Mouse (Mus musculus) liver, embryonic 16.5 days (tissue): ENCODE measurements at regions not wholly inside any gene's neighbourhood (a gene's known extent, or its start where the extent isn't known, plus 50 kb on each side); places are given as distances from the start of the nearest gene placed in this dataset.
A peak's percentile ranks its signal among the peaks of the same experiment; 100 is the strongest.

Experiments
- ATAC-seq: fragments of 200-750 bp; cut with Nextera tagmentation; 2 replicates; pipeline ENCODE4 v1.8.0; 2017; ENCODE audit warnings: low read depth, mild to moderate bottlenecking, moderate number of reproducible peaks, moderate library complexity
- H3K27ac ChIP-seq: fragments of 300-500 bp; sonication (generic); 2 replicates; pipeline ENCODE4 v1.5.1; 2014; ENCODE audit warnings: mild to moderate bottlenecking, low read length
- H3K27me3 ChIP-seq: fragments of 300-500 bp; sonication (generic); 2 replicates; pipeline ENCODE4 v1.6.1; 2014; ENCODE audit warnings: low read depth, low read length, mixed read lengths; ENCODE audit not compliant: control insufficient read depth, insufficient read depth
- H3K36me3 ChIP-seq: fragments of 300-500 bp; sonication (generic); 2 replicates; pipeline ENCODE4 v1.6.1; 2014; ENCODE audit warnings: mild to moderate bottlenecking; ENCODE audit not compliant: control insufficient read depth, insufficient read depth
- H3K4me1 ChIP-seq: fragments of 300-500 bp; sonication (generic); 2 replicates; pipeline ENCODE4 v1.6.1; 2014; ENCODE audit warnings: low read depth, low read length, mixed read lengths; ENCODE audit not compliant: control insufficient read depth
- H3K4me2 ChIP-seq: fragments of 300-500 bp; sonication (generic); 2 replicates; pipeline ENCODE4 v1.6.1; 2014; ENCODE audit warnings: low read depth, low read length, mixed read lengths
- H3K4me3 ChIP-seq: fragments of 300-500 bp; sonication (generic); 2 replicates; pipeline ENCODE4 v1.5.1; 2014; ENCODE audit warnings: low read depth, mild to moderate bottlenecking, low read length
- H3K9ac ChIP-seq: fragments of 300-500 bp; sonication (generic); 2 replicates; pipeline ENCODE4 v1.6.1; 2014; ENCODE audit warnings: low read depth, low read length
- H3K9me3 ChIP-seq: fragments of 300-500 bp; sonication (generic); replicated peaks from 2 replicates; pipeline ENCODE4 v1.6.1; 2016; ENCODE audit warnings: low read length; ENCODE audit not compliant: control insufficient read depth
- WGBS: fragments of 180-500 bp; shearing (Covaris S2); extraction: QIAGEN DNeasy Blood & Tissue Kit; methylation state at CpG from one replicate; pipeline ENCODE4 v1.1.7; 2014; ENCODE audit not compliant: insufficient replicate concordance; 5-methylcytosine and 5-hydroxymethylcytosine counted together

- H3K4me3 ChIP-seq = no peak overlapping the region
- no peak for ATAC-seq
- no peak overlapping the region for H3K9ac ChIP-seq
- 53% methylated on average over 3 of the region's 3 CpGs for WGBS
- H3K27ac ChIP-seq = no peak overlapping the region
- no peak overlapping the region for H3K4me2 ChIP-seq
- no peaks in the 10 kb centered on the region for H3K27me3 ChIP-seq
- no peaks in the 10 kb centered on the region for H3K36me3 ChIP-seq
- H3K4me1 ChIP-seq = no peaks in the 10 kb centered on the region
- no peaks in the 10 kb centered on the region for H3K9me3 ChIP-seq
These were observed 68.8 kb upstream of the Col8a1 start for GRCm38 (mm10) chr16:57823329-57823728.

- no peaks in the 10 kb centered on the region for H3K4me1 ChIP-seq
- H3K27ac ChIP-seq = no peak overlapping the region
- H3K27me3 ChIP-seq = no peaks in the 10 kb centered on the region
- H3K36me3 ChIP-seq = no peaks in the 10 kb centered on the region
- H3K4me2 ChIP-seq = no peak overlapping the region
- no peak overlapping the region for H3K9ac ChIP-seq
- no peak overlapping the region for H3K4me3 ChIP-seq
- no peak for ATAC-seq
- H3K9me3 ChIP-seq = no peaks in the 10 kb centered on the region
These were observed 90.9 kb upstream of the Col8a1 start for GRCm38 (mm10) chr16:57845416-57845815.

DNA sequence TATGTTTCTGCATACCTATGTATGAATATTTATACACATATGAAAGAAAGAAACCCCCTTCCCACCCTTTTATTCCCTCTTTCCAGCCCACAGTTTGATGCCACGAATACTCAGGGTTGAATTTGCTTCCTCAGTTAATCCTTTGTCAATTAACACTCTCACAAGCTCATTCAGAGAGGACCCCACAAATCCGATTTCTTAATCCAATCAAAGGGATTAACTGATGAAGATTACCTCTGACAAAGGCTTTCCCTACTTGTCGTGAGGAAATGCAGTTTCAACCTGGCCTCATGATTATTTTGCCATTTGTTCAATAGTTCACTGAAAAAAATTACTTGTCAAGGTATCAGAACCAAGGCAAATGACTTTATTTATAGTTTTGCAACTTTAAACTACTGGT is 91.8 kb upstream of the Col8a1 start:
- Histone ChIP-seq H3K9ac (no peak overlapping the region), H3K4me1 (no peaks in the 10 kb centered on the region), H3K4me3 (no peak overlapping the region), H3K27me3 (no peaks in the 10 kb centered on the region), H3K9me3 (no peaks in the 10 kb centered on the region), H3K27ac (no peak overlapping the region), H3K4me2 (no peak overlapping the region), H3K36me3 (no peaks in the 10 kb centered on the region)
- WGBS = 24% methylated on average over 3 of the region's 3 CpGs
- no peak for ATAC-seq

DNA sequence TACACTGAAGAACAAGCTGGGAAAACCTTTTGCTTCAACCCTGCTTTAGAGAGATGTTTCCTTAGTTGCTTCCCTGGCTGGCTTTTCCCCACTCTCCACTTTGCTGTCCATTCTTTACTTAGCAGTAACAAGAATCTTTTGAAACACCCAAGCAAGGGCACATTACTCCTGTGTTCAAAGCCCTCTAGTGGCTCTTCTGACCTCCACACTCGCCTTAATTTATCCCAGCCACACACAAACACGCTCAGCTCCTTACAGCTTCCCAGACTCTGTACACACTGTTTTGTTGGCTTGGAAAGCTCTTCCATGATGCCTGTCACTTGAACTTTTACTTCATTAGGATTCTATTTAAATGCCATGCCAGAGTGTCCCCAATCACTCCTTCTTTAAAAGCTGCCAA is 97.3 kb upstream of the Col8a1 start:
- Histone ChIP-seq H3K9ac (no peak overlapping the region), H3K36me3 (no peaks in the 10 kb centered on the region), H3K4me3 (no peak overlapping the region), H3K4me2 (no peak overlapping the region), H3K27me3 (no peaks in the 10 kb centered on the region), H3K27ac (no peak overlapping the region), H3K9me3 (no peaks in the 10 kb centered on the region), H3K4me1 (no peaks in the 10 kb centered on the region)
- WGBS = 51% methylated on average over 2 of the region's 2 CpGs
- ATAC-seq = no peak

DNA sequence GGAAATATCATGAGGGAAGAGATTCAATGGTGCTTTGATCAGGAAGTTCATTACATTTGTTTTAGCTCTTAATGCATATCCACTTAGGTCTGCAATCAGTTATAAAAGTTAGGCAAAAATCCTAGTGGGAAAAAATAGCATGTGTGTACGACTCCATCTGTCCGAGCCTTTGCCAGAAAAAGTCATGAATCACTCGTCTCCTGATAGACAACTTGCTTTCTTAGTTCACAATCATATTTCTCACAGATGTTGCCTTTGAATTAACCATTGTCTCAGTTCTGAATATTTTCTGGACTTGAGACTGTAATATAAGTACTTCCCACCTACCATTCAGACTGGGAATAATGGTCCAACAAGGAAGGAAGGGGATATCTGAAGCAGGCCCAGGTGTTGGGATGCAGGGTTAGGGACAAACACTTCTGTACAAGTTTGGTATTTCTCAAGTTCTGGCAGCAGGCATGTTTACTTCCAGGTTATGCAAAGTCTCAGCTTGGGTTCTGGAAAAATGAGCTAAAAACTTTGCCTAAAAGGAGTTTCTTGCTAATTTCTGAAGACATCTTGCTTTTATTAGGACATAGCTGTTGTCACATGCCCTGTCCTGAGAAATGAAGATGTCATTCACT is 98.4 kb upstream of the Col8a1 start:
- no peaks in the 10 kb centered on the region for H3K9me3 ChIP-seq
- H3K9ac ChIP-seq = no peak overlapping the region
- no peak overlapping the region for H3K4me3 ChIP-seq
- no peaks in the 10 kb centered on the region for H3K36me3 ChIP-seq
- no peaks in the 10 kb centered on the region for H3K4me1 ChIP-seq
- no peak for ATAC-seq
- no peak overlapping the region for H3K27ac ChIP-seq
- no peaks in the 10 kb centered on the region for H3K27me3 ChIP-seq
- H3K4me2 ChIP-seq = no peak overlapping the region
- WGBS = 57% methylated on average over 3 of the region's 3 CpGs

DNA sequence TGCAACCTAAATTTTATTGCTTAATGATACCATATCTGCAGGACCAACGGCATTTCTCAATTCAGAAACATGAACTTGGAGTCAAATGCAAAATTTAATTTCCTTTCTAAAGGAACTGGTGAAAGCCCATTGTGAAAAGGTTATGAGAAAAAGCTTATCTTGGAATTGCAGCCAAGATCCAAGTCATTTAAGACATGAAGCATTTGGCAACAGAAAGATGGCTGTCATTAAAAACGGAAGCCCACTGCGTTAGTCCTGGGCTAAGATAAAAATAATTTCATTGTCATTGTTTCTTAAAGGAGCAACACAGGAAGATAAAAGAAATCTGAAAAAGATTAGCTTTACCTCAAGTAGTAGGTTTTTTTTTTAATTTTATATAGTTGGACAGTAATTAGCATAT is 99.2 kb upstream of the Col8a1 start:
- no peaks in the 10 kb centered on the region for H3K4me1 ChIP-seq
- ATAC-seq = no peak
- no peaks in the 10 kb centered on the region for H3K9me3 ChIP-seq
- 55% methylated on average over 3 of the region's 3 CpGs for WGBS
- no peak overlapping the region for H3K4me2 ChIP-seq
- no peaks in the 10 kb centered on the region for H3K27me3 ChIP-seq
- no peak overlapping the region for H3K4me3 ChIP-seq
- H3K9ac ChIP-seq = no peak overlapping the region
- no peak overlapping the region for H3K27ac ChIP-seq
- no peaks in the 10 kb centered on the region for H3K36me3 ChIP-seq

DNA sequence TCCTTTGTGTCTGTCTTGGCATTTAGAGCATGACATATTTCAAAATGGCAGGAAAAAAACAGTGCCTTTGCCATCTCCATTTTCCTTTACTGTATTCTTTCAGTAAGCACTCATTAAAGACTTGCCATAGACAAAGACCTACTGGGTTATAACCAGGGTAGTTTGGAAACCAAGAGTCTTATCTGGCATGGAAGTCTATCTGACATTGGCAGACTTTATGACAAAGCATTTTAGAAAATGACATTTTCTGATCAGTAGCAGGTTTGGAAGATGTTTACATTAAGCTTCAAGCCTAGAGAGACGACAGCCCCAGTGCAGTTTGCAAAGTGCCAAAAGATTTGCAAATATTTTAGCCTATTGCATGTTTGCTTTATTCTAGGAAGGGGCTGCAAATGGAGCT is 102.5 kb upstream of the Col8a1 start:
- no peak for ATAC-seq
- 15% methylated on average over 1 of the region's 1 CpGs for WGBS
- no peak overlapping the region for H3K9ac ChIP-seq

GRCm38 (mm10) chr16:57858151-57858764 is 103.7 kb upstream of the Col8a1 start:
- Histone ChIP-seq H3K27ac (no peak overlapping the region), H3K4me2 (0 out of 2 replicates have a peak overlapping the region, but pooled peaks have one; percentile 17), H3K9me3 (no peaks in the 10 kb centered on the region), H3K27me3 (no peaks in the 10 kb centered on the region), H3K4me1 (no peaks in the 10 kb centered on the region), H3K9ac (no peak overlapping the region), H3K4me3 (no peak overlapping the region), H3K36me3 (no peaks in the 10 kb centered on the region)
- no peak for ATAC-seq
- 10% methylated on average over 2 of the region's 2 CpGs for WGBS

More for the DNA sequence above, 102.5 kb upstream of the Col8a1 start:
- Histone ChIP-seq H3K36me3 (no peaks in the 10 kb centered on the region), H3K27ac (no peak overlapping the region), H3K4me3 (no peak overlapping the region), H3K27me3 (no peaks in the 10 kb centered on the region), H3K4me2 (no peak overlapping the region), H3K9me3 (no peaks in the 10 kb centered on the region), H3K4me1 (no peaks in the 10 kb centered on the region)

- no peaks in the 10 kb centered on the region for H3K27me3 ChIP-seq
- H3K36me3 ChIP-seq = no peaks in the 10 kb centered on the region
- no peaks in the 10 kb centered on the region for H3K4me1 ChIP-seq
- 11% methylated on average over 7 of the region's 7 CpGs for WGBS
- H3K27ac ChIP-seq = no peak overlapping the region
- no peak for ATAC-seq
- no peak overlapping the region for H3K4me2 ChIP-seq
- H3K9ac ChIP-seq = no peak overlapping the region
- H3K4me3 ChIP-seq = no peak overlapping the region
- H3K9me3 ChIP-seq = no peaks in the 10 kb centered on the region
These were observed 104.2 kb upstream of the Col8a1 start for GRCm38 (mm10) chr16:57858765-57859201.
